Mouse (Mus musculus): ENCODE data around the gene Gsdmc4. TPM values are rescaled to one million over a fixed set of nuclear protein-coding genes. Genes with fewer than 3 reads are reported as not detected.

Gene Gsdmc4
- total RNA-seq, 1 experiment from 2014 or later = not detected

Other genes starting within 250 kb of the Gsdmc4 start
- not detected in 2 replicates for gene Gsdmc2, start 67.1 kb downstream of the Gsdmc4 start, total RNA-seq (2021)
- not detected in 2 replicates for gene Gsdmc3, start 33.7 kb downstream of the Gsdmc4 start, total RNA-seq (2021)
- 25.6 and 33.5 TPM in 2 replicates for gene Fam49b, start 148.2 kb upstream of the Gsdmc4 start, total RNA-seq (2021)